Mouse (Mus musculus): ENCODE measurements around the gene Gk5.

- no peak for TF ChIP-seq NANOG (IDR thresholded peaks at IDR 0.05; ENCODE audit: borderline replicate concordance, low read length)
- TF ChIP-seq CTCF (conservative IDR thresholded peaks at IDR 0.05; ENCODE audit: low read length): no peak
These were observed 31.5 kb upstream of the Gk5 start for GRCm38 (mm10) chr9:96087671-96088070.

Measured in E14TG2a.4 (cell line).